Mouse (Mus musculus): ENCODE measurements around the gene Ppat.

GRCm38 (mm10) chr5:76964651-76965050 lies 13.3 kb upstream of the Ppat start:
- TF ChIP-seq POLR2A (IDR thresholded peaks at IDR 0.05; ENCODE audit: borderline replicate concordance, low read depth, low read length) (no peak), CTCF (IDR thresholded peaks at IDR 0.05; ENCODE audit: low read depth, low read length) (no peak)

Data from bone marrow macrophage, adult 2 months (primary cell).